Mouse (Mus musculus): ENCODE measurements around the gene Arhgap18. TPM values are rescaled to one million over a fixed set of nuclear protein-coding genes. Genes with fewer than 3 reads are reported as not detected.
A peak's percentile ranks its signal among the peaks of the same experiment; 100 is the strongest.

The Arhgap18 gene
- polyA plus RNA-seq (2012; rRNA removed) (10.2 and 14.2 TPM in 2 replicates), polyA plus RNA-seq (2014; fragmentation: Nextera tagmentation; extraction: Ambion mirVana) (23.3 and 24.3 TPM in 2 replicates)

GRCm38 (mm10) chr10:26752929-26753567, at the start of gene Arhgap18:
Arhgap18 (plus strand) TSS chr10:26753421.
- ATAC-seq (ENCODE audit: low FRiP score, low read depth), result no peak
- H3K27me3 ChIP-seq (ENCODE audit: control insufficient read depth, insufficient read depth, low read length), result no peaks in the 10 kb centered on the region
- 78% methylated on average over 11 of the region's 11 CpGs for WGBS
- H3K4me1 ChIP-seq (ENCODE audit: control insufficient read depth, insufficient read depth, low read length), result no peaks in the 10 kb centered on the region
- DNase-seq (ENCODE audit: low spot score), result no peak
- no peak for TF ChIP-seq POLR2A (IDR thresholded peaks at IDR 0.05; ENCODE audit: borderline replicate concordance, extremely low read depth, insufficient read depth, insufficient read length)
- no peaks in the 10 kb centered on the region for H3K36me3 ChIP-seq (ENCODE audit: control insufficient read depth, insufficient read depth, low read length)
- H3K27ac ChIP-seq (replicated peaks; ENCODE audit: low read depth, low read length), result no peak within 1 kb of the TSS
- H3K9ac ChIP-seq (ENCODE audit: low read depth, low read length, severe bottlenecking), result no peak within 1 kb of the TSS
- H3K4me2 ChIP-seq (replicated peaks; ENCODE audit: low read depth, low read length, severe bottlenecking), result no peak within 1 kb of the TSS
- no peaks in the 10 kb centered on the region for H3K9me3 ChIP-seq (ENCODE audit: control insufficient read depth, low read length)
- H3K4me3 ChIP-seq (replicated peaks; ENCODE audit: low read length), result no peak within 1 kb of the TSS

- Histone ChIP-seq H3K4me1 (ENCODE audit: control insufficient read depth, insufficient read depth, low read length) (no peaks in the 10 kb centered on the region), H3K36me3 (ENCODE audit: control insufficient read depth, insufficient read depth, low read length) (no peaks in the 10 kb centered on the region), H3K27ac (replicated peaks; ENCODE audit: low read depth, low read length) (no peak overlapping the region), H3K4me2 (replicated peaks; ENCODE audit: low read depth, low read length, severe bottlenecking) (no peak overlapping the region), H3K9ac (ENCODE audit: low read depth, low read length, severe bottlenecking) (no peak overlapping the region), H3K27me3 (ENCODE audit: control insufficient read depth, insufficient read depth, low read length) (no peaks in the 10 kb centered on the region), H3K4me3 (replicated peaks; ENCODE audit: low read length) (no peak overlapping the region), H3K9me3 (ENCODE audit: control insufficient read depth, low read length) (no peaks in the 10 kb centered on the region)
- no peak for DNase-seq (ENCODE audit: low spot score)
- no peak for TF ChIP-seq POLR2A (IDR thresholded peaks at IDR 0.05; ENCODE audit: borderline replicate concordance, extremely low read depth, insufficient read depth, insufficient read length)
- 92% methylated on average over 7 of the region's 7 CpGs for WGBS
- ATAC-seq (ENCODE audit: low FRiP score, low read depth), result no peak
Observed at GRCm38 (mm10) chr10:26710458-26711011, 42.7 kb upstream of the Arhgap18 start.

GRCm38 (mm10) chr10:26711068-26711467, 42.2 kb upstream of the Arhgap18 start:
- 2% methylated on average over 3 of the region's 3 CpGs for WGBS

GRCm38 (mm10) chr10:26713986-26714385, 39.2 kb upstream of the Arhgap18 start:
- Histone ChIP-seq H3K4me3 (replicated peaks; ENCODE audit: low read length) (no peak overlapping the region), H3K9ac (ENCODE audit: low read depth, low read length, severe bottlenecking) (no peak overlapping the region), H3K4me1 (ENCODE audit: control insufficient read depth, insufficient read depth, low read length) (no peaks in the 10 kb centered on the region), H3K4me2 (replicated peaks; ENCODE audit: low read depth, low read length, severe bottlenecking) (no peak overlapping the region), H3K27me3 (ENCODE audit: control insufficient read depth, insufficient read depth, low read length) (no peaks in the 10 kb centered on the region), H3K36me3 (ENCODE audit: control insufficient read depth, insufficient read depth, low read length) (no peaks in the 10 kb centered on the region), H3K9me3 (ENCODE audit: control insufficient read depth, low read length) (no peaks in the 10 kb centered on the region), H3K27ac (replicated peaks; ENCODE audit: low read depth, low read length) (no peak overlapping the region)
- DNase-seq (ENCODE audit: low spot score) (no peak), ATAC-seq (ENCODE audit: low FRiP score, low read depth) (no peak)
- WGBS, result 22% methylated on average over 3 of the region's 3 CpGs
- no peak for TF ChIP-seq POLR2A (IDR thresholded peaks at IDR 0.05; ENCODE audit: borderline replicate concordance, extremely low read depth, insufficient read depth, insufficient read length)

More at GRCm38 (mm10) chr10:26711068-26711467, 42.2 kb upstream of the Arhgap18 start:
- Histone ChIP-seq H3K4me1 (ENCODE audit: control insufficient read depth, insufficient read depth, low read length) (no peaks in the 10 kb centered on the region), H3K4me3 (replicated peaks; ENCODE audit: low read length) (no peak overlapping the region), H3K4me2 (replicated peaks; ENCODE audit: low read depth, low read length, severe bottlenecking) (no peak overlapping the region), H3K9me3 (ENCODE audit: control insufficient read depth, low read length) (no peaks in the 10 kb centered on the region), H3K36me3 (ENCODE audit: control insufficient read depth, insufficient read depth, low read length) (no peaks in the 10 kb centered on the region), H3K9ac (ENCODE audit: low read depth, low read length, severe bottlenecking) (no peak overlapping the region), H3K27ac (replicated peaks; ENCODE audit: low read depth, low read length) (no peak overlapping the region), H3K27me3 (ENCODE audit: control insufficient read depth, insufficient read depth, low read length) (no peaks in the 10 kb centered on the region)
- no peak for TF ChIP-seq POLR2A (IDR thresholded peaks at IDR 0.05; ENCODE audit: borderline replicate concordance, extremely low read depth, insufficient read depth, insufficient read length)
- DNase-seq (ENCODE audit: low spot score), result peak; percentile 75
- no peak for ATAC-seq (ENCODE audit: low FRiP score, low read depth)

- no peaks in the 10 kb centered on the region for H3K27me3 ChIP-seq (ENCODE audit: control insufficient read depth, insufficient read depth, low read length)
- no peak overlapping the region for H3K4me2 ChIP-seq (replicated peaks; ENCODE audit: low read depth, low read length, severe bottlenecking)
- no peaks in the 10 kb centered on the region for H3K4me1 ChIP-seq (ENCODE audit: control insufficient read depth, insufficient read depth, low read length)
- no peak overlapping the region for H3K9ac ChIP-seq (ENCODE audit: low read depth, low read length, severe bottlenecking)
- 91% methylated on average over 2 of the region's 2 CpGs for WGBS
- no peak for DNase-seq (ENCODE audit: low spot score)
- TF ChIP-seq POLR2A (IDR thresholded peaks at IDR 0.05; ENCODE audit: borderline replicate concordance, extremely low read depth, insufficient read depth, insufficient read length), result no peak
- no peaks in the 10 kb centered on the region for H3K36me3 ChIP-seq (ENCODE audit: control insufficient read depth, insufficient read depth, low read length)
- ATAC-seq (ENCODE audit: low FRiP score, low read depth), result no peak
- H3K9me3 ChIP-seq (ENCODE audit: control insufficient read depth, low read length), result no peaks in the 10 kb centered on the region
- no peak overlapping the region for H3K4me3 ChIP-seq (replicated peaks; ENCODE audit: low read length)
- H3K27ac ChIP-seq (replicated peaks; ENCODE audit: low read depth, low read length), result no peak overlapping the region
Observed at GRCm38 (mm10) chr10:26724704-26725103, 28.5 kb upstream of the Arhgap18 start.

Data from limb, embryonic 14.5 days (tissue).